Mouse (Mus musculus): ENCODE measurements around the gene Nyap1.

Nyap1 gene

GRCm38 (mm10) chr5:137741023-137741931 is at the start of gene Nyap1:
Gene Nyap1, minus strand, starts transcription at chr5:137741607.
- peak in 1 of 2 experiments; percentile 76 for DNase-seq (ENCODE audit: low spot score in 2 of 2)

GRCm38 (mm10) chr5:137788946-137789531 is 47.6 kb upstream of the Nyap1 start:
- DNase-seq (ENCODE audit: low spot score in 2 of 2) = no peak

- peak in 1 of 2 experiments; percentile 44 for DNase-seq (ENCODE audit: low spot score in 2 of 2)
Observed at GRCm38 (mm10) chr5:137788171-137788570, 46.8 kb upstream of the Nyap1 start.

- peak; percentile 89 to 97 for DNase-seq (ENCODE audit: low spot score in 2 of 2)
Observed at GRCm38 (mm10) chr5:137787151-137787928, 45.9 kb upstream of the Nyap1 start, which contains the start of the genes Mepce and Zcwpw1. Gene Mepce, minus strand, starts transcription at chr5:137787655. Gene Zcwpw1, plus strand, starts transcription at chr5:137787798.

- DNase-seq (ENCODE audit: low spot score in 2 of 2) = peak; percentile 99
Observed at GRCm38 (mm10) chr5:137786109-137786942, 44.9 kb upstream of the Nyap1 start.

- DNase-seq (ENCODE audit: low spot score in 2 of 2) = no peak
Observed at GRCm38 (mm10) chr5:137785164-137786031, 44.0 kb upstream of the Nyap1 start.

GRCm38 (mm10) chr5:137784546-137784945 is 43.1 kb upstream of the Nyap1 start:
- DNase-seq (ENCODE audit: low spot score in 2 of 2) = no peak

- no peak for DNase-seq (ENCODE audit: low spot score in 2 of 2)
Observed at GRCm38 (mm10) chr5:137783901-137784540, 42.6 kb upstream of the Nyap1 start.

GRCm38 (mm10) chr5:137782776-137783522 is 41.5 kb upstream of the Nyap1 start:
- DNase-seq (ENCODE audit: low spot score in 2 of 2) = no peak

GRCm38 (mm10) chr5:137781661-137782060 is 40.3 kb upstream of the Nyap1 start:
- no peak for DNase-seq (ENCODE audit: low spot score in 2 of 2)

GRCm38 (mm10) chr5:137779053-137779933 is 37.9 kb upstream of the Nyap1 start:
- no peak for DNase-seq (ENCODE audit: low spot score in 2 of 2)

GRCm38 (mm10) chr5:137778635-137779034 is 37.2 kb upstream of the Nyap1 start, which contains the start of gene Ppp1r35:
Gene Ppp1r35, plus strand, starts transcription at chr5:137778849.
- DNase-seq (ENCODE audit: low spot score in 2 of 2) = peak; percentile 92 to 98

GRCm38 (mm10) chr5:137777267-137777845 is 35.9 kb upstream of the Nyap1 start:
- DNase-seq (ENCODE audit: low spot score in 2 of 2) = no peak

- no peak for DNase-seq (ENCODE audit: low spot score in 2 of 2)
Observed at GRCm38 (mm10) chr5:137776408-137776918, 35.1 kb upstream of the Nyap1 start.

GRCm38 (mm10) chr5:137775587-137776290 is 34.3 kb upstream of the Nyap1 start:
- no peak for DNase-seq (ENCODE audit: low spot score in 2 of 2)

- DNase-seq (ENCODE audit: low spot score in 2 of 2) = no peak
Observed at GRCm38 (mm10) chr5:137772755-137773154, 31.3 kb upstream of the Nyap1 start.

- no peak for DNase-seq (ENCODE audit: low spot score in 2 of 2)
Observed at GRCm38 (mm10) chr5:137770709-137771108, 29.3 kb upstream of the Nyap1 start.
